Mouse (Mus musculus): ENCODE measurements at regions not wholly inside any gene's neighbourhood (a gene's known extent, or its start where the extent isn't known, plus 50 kb on each side); places are given as distances from the start of the nearest gene placed in this dataset.

DNA sequence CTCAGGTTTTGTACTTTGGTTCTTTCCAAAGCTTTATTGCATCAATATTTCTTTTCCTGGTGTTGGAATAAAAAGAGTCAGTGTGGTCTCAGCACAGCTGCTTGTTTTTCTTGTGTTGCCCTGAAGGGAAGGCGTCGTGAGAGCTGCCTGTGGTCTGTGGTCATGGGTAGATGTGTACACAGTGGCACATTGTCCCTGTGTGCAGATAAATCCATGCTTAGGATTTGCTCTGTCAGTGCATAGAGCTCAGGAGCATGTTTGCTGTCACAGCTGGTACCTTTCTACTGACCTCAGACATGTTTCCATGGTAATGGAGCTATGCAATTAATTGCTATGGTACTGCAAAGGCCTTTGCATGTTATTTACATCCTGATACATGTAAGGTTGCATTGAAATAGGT is 213.5 kb upstream of the Rasgrp1 start:
- TF ChIP-seq POLR2A (IDR thresholded peaks at IDR 0.05; ENCODE audit: insufficient read depth, low read depth, low read length) (no peak), CTCF (IDR thresholded peaks at IDR 0.05) (no peak)
